Mouse (Mus musculus) gastrocnemius, postnatal 14 days (tissue): ENCODE measurements around the gene Edem1. TPM values are rescaled to one million over a fixed set of nuclear protein-coding genes. Genes with fewer than 3 reads are reported as not detected.
A peak's percentile ranks its signal among the peaks of the same experiment; 100 is the strongest.

Experiments used
- DNase-seq: peaks from one replicate; pipeline ENCODE4 v3.0.0; 2021; ENCODE audit warnings: mixed read lengths
- intact Hi-C: fragments of 180-260 bp; cut with DNase I; formaldehyde crosslinking; loops from one replicate; pipeline ENCODE4 v1.15.1; 2025; ENCODE audit warnings: low total_unique reads
- long read RNA-seq, 2 experiments: library from polyadenylated mRNA; stranded (forward); transcript quantifications; one replicate each; pipeline ENCODE4 v2.0.0; 2021
- total RNA-seq, 2 experiments: library from RNA; stranded (reverse); gene quantifications; 2 replicates each; pipeline ENCODE4 v1.2.3; 2021

The Edem1 gene
- 1 to 10 TPM; 6.5 to 8.8 TPM for total RNA-seq
- long read RNA-seq, experiment 1, full-length matches to known transcripts = 5 of 7 reads
- long read RNA-seq, experiment 1, partial matches to known transcripts = 1 of 7 reads
- long read RNA-seq, experiment 1, other reads (novel, unspliced or antisense) = 1 of 7 reads
- long read RNA-seq, experiment 2, full-length matches to known transcripts = 8 of 10 reads
- long read RNA-seq, experiment 2, partial matches to known transcripts = 0 of 10 reads
- long read RNA-seq, experiment 2, other reads (novel, unspliced or antisense) = 2 of 10 reads

- intact Hi-C loops = no loop called here
- DNase-seq = peak; percentile 99
These were observed at the start of gene Edem1 for GRCm38 (mm10) chr6:108828234-108828868. Gene Edem1 (plus strand): TSS chr6:108828641.

- DNase-seq = no peak
- intact Hi-C loops = no loop called here
These were observed 46.6 kb upstream of the Edem1 start for GRCm38 (mm10) chr6:108781865-108782264.

- DNase-seq = peak; percentile 97
- intact Hi-C loops = no loop called here
These were observed 45.8 kb upstream of the Edem1 start, which contains the start of gene Arl8b for GRCm38 (mm10) chr6:108782526-108783183. Gene Arl8b (plus strand): TSS chr6:108783099.

- DNase-seq = peak; percentile 33
- intact Hi-C loops = no loop called here
These were observed 45.1 kb upstream of the Edem1 start for GRCm38 (mm10) chr6:108783184-108783881.

GRCm38 (mm10) chr6:108784056-108784455 is 44.4 kb upstream of the Edem1 start:
- intact Hi-C loops = no loop called here
- DNase-seq = no peak

- intact Hi-C loops = no loop called here
- no peak for DNase-seq
These were observed 43.6 kb upstream of the Edem1 start for GRCm38 (mm10) chr6:108784796-108785195.

GRCm38 (mm10) chr6:108785551-108785950 is 42.9 kb upstream of the Edem1 start:
- intact Hi-C loops = no loop called here
- DNase-seq = no peak

- DNase-seq = no peak
- intact Hi-C loops = no loop called here
These were observed 36.9 kb upstream of the Edem1 start for GRCm38 (mm10) chr6:108791498-108791897.

- no peak for DNase-seq
- intact Hi-C loops = no loop called here
These were observed 32.5 kb upstream of the Edem1 start for GRCm38 (mm10) chr6:108795912-108796311.

- DNase-seq = no peak
- intact Hi-C loops = no loop called here
These were observed 31.7 kb upstream of the Edem1 start for GRCm38 (mm10) chr6:108796706-108797105.

- intact Hi-C loops = no loop called here
- DNase-seq = no peak
These were observed 23.2 kb upstream of the Edem1 start for GRCm38 (mm10) chr6:108805194-108805593.

GRCm38 (mm10) chr6:108805871-108806270 is 22.6 kb upstream of the Edem1 start:
- intact Hi-C loops = no loop called here
- no peak for DNase-seq

- DNase-seq = no peak
- intact Hi-C loops = no loop called here
These were observed 21.0 kb upstream of the Edem1 start for GRCm38 (mm10) chr6:108807446-108807845.

GRCm38 (mm10) chr6:108808786-108809185 is 19.7 kb upstream of the Edem1 start:
- intact Hi-C loops = no loop called here
- DNase-seq = no peak

- intact Hi-C loops = no loop called here
- no peak for DNase-seq
These were observed 18.2 kb upstream of the Edem1 start for GRCm38 (mm10) chr6:108810237-108810636.

- no peak for DNase-seq
- intact Hi-C loops = no loop called here
These were observed 16.3 kb upstream of the Edem1 start for GRCm38 (mm10) chr6:108812134-108812533.

- intact Hi-C loops = no loop called here
- no peak for DNase-seq
These were observed 10.9 kb upstream of the Edem1 start for GRCm38 (mm10) chr6:108817510-108817909.

GRCm38 (mm10) chr6:108824816-108825545 is 3.5 kb upstream of the Edem1 start:
- no peak for DNase-seq
- intact Hi-C loops = no loop called here

- DNase-seq = no peak
- intact Hi-C loops = no loop called here
These were observed 2.4 kb upstream of the Edem1 start for GRCm38 (mm10) chr6:108826070-108826469.
